Mouse (Mus musculus): ENCODE data around the gene Fxyd5.

The Fxyd5 gene

GRCm38 (mm10) chr7:31067836-31068235 lies 25.6 kb upstream of the Fxyd5 start:
- intact Hi-C loops (cut with DNase I) = no loop called here

DNA sequence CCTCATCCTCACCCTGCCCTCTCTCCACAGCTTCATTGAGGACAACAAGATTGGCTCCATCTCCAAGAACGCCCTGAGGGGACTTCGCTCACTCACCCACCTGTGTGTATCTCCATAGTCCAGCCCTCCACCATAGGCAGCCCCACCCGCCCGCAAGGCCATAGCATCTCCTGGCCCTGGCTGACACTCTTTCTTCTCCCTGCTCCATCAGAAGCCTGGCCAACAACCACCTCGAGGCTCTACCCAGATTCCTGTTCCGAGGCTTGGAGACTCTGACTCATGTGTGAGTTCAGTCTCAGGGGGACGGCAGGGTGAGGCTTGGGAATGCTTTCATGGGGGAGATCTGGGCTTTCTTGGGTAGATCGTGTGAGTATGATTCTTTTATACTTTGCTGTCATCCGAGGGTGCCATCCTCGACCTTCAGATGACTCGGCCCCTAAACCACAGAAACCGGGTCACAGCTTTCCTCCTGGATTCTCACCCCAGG lies 20.8 kb upstream of the Fxyd5 start:
- intact Hi-C loops (cut with DNase I) = no loop called here

- intact Hi-C loops (cut with DNase I) = no loop called here
These were observed 18.3 kb upstream of the Fxyd5 start for GRCm38 (mm10) chr7:31060621-31061010.

GRCm38 (mm10) chr7:31059919-31060620 lies 17.8 kb upstream of the Fxyd5 start:
- intact Hi-C loops (cut with DNase I) = loop anchor here (5.0 kb wide), 1 partner anchor 37 kb away; no protein-coding TSS in a partner anchor

DNA sequence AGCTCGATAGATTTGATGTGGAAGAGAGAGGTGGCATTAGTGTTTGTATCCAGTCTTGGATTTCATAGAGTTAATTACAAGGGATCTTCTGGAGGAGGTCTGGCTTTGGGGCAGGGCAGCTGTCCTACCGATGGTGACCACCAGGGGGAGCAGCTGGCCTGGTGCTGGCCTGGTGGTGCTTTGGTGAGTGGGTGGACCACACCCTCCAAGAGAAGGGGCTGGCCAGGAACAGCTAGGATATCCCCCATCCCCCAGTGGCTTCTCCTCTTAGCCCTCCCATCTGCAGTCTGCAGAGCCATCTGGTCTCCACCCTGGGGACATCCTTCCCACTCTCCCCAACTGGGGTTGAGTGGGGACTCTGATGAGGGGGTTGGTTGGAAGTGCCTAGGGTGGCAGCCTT lies 16.8 kb upstream of the Fxyd5 start, which contains the start of gene Lgi4:
TSS of gene Lgi4 (plus strand) at position 235 of the 400 bp plus-strand sequence.
- intact Hi-C loops (cut with DNase I) = loop anchor here (5.0 kb wide), 1 partner anchor 38 kb away; no protein-coding TSS in a partner anchor

DNA sequence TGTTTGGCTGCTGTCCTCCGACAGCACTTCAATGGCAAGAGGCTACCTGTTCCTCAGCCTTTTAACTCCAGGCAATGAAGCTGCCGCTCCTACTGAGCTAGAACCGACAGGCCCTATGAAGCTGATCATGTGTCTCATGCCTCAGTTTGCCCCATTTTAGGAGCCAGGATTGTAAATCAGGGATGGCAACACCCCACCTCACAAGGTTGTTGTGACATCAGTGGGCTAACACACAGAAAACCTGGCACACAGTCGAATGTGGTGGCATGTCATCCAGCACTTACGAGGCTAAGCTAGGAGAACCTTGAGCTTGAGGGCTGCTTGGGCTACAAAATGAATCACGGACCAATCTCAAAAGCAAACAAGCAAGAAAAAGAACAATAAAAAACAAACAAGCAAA lies 15.9 kb upstream of the Fxyd5 start:
- intact Hi-C loops (cut with DNase I) = loop anchor here (5.0 kb wide), 1 partner anchor 39 kb away; no protein-coding TSS in a partner anchor

GRCm38 (mm10) chr7:31057730-31058129 lies 15.4 kb upstream of the Fxyd5 start:
- intact Hi-C loops (cut with DNase I) = loop anchor here (5.0 kb wide), 1 partner anchor 40 kb away; no protein-coding TSS in a partner anchor

GRCm38 (mm10) chr7:31057071-31057470 lies 14.8 kb upstream of the Fxyd5 start, which contains the start of gene Fxyd1:
Gene Fxyd1 (minus strand): TSS chr7:31057199.
- intact Hi-C loops (cut with DNase I) = loop anchor here (5.0 kb wide), 1 partner anchor 40 kb away; no protein-coding TSS in a partner anchor

GRCm38 (mm10) chr7:31056448-31056847 lies 14.2 kb upstream of the Fxyd5 start:
- intact Hi-C loops (cut with DNase I) = loop anchor here (5.0 kb wide), 1 partner anchor 41 kb away; no protein-coding TSS in a partner anchor

DNA sequence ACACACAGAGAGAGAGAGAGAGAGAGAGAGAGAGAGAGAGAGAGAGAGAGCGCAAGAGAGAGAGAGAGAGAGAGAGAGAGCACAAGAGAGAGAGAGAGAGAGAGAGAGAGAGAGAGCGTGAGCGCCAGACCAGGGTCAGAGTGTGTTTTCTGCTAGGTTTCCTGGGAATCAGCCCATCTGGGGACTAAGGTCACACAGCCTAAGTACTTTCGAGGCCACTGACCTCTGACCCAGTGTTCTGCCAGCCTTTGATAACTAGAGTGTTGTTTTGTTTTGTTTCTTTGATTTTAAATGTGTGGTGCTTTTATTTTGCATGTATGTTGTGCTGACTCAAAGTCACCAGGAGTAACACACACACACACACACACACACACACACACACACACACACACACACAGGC lies 13.6 kb upstream of the Fxyd5 start:
- intact Hi-C loops (cut with DNase I) = loop anchor here (5.0 kb wide), 1 partner anchor 41 kb away; no protein-coding TSS in a partner anchor

DNA sequence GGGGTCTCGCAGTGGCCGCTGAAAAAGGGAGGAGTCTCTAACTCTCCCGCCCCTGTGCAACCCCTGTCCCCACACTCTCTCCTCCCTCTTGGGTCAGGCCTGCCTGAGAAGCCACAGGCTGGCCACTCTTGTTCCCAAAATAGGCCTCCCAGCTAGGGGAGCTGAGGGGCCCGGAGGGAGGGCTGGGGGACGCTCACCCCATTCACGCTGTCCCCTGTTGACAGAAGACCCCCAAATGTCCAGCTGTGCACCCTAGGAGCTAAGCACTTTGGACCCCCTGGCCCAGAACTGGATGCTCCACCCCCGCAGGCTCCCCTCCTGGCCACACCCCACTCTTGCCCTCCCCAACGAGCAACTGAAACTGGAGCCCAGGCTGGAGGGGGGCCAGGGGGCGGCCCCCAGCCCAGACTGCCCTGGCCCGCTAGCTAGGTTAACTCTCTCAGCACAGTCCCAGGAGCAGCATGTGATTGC lies 13.1 kb upstream of the Fxyd5 start:
- intact Hi-C loops (cut with DNase I) = loop anchor here (5.0 kb wide), 1 partner anchor 42 kb away; no protein-coding TSS in a partner anchor

GRCm38 (mm10) chr7:31054661-31055320 lies 12.5 kb upstream of the Fxyd5 start:
- intact Hi-C loops (cut with DNase I) = loop anchor here (5.0 kb wide), 1 partner anchor 43 kb away; no protein-coding TSS in a partner anchor

DNA sequence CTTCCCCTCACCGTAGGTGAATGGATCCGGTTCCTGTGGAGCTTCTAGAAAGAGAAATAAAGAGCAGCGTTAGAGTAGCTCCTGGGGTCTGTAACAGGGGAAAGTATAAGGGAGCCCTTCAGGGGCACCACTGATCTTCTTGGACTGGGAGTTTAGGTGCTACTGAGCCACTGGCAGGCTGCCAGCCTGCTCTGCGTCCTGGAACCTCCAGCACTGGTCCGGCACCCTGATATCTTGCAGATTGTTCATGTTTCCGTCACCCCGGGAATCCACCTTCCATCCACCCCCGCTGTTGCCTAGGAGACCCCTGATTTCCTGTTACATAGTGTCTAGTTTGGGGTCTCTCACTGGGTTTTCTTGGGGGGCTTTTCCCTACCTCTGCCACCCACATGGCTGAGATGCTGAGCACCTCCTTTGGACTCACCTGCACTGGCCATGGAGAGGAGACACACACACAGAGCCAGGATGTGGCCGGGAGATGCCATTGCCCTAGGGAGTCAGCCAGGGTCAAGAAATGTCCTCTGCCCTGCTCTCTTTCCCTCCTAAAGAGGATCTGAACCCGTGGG lies 11.7 kb upstream of the Fxyd5 start:
- intact Hi-C loops (cut with DNase I) = no loop called here

DNA sequence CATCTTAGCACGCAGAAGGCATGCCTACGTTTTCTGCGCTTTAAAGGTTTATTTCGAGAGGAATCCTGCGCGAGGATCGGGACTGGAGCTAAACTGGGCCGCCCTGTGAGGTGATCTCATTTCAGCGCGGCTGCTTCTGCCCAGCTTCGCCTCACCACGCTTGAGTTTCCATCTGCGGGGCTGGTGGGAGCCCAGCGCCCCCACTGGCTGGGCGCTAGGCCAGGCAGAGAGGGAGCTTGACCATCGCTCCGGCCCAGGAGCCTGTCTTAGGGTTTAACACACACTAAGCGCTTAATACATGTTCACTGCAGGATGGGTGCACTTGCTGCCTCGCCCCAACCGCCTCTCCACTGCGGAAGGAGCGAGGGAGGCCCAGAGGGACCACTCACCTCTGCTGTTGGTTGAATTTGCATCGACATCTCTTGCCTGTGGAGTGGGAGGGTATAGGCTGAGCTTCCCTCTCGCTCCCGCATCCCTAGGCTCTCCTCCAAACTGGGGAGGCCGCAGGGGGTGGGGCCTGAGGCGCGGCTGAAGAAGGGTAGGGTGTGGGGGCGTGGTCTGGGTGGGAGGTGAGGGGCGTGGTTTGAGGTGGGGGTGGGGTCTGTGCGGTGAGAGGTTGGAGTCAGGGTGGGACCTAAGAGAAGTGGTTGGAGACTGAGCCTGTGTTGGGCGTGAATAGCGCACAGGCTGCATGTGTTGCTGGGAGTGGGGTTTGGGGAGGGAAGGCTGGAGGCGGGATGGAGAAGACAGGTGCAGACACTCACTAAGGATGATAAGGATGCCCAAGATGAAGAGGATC lies 10.6 kb upstream of the Fxyd5 start:
- intact Hi-C loops (cut with DNase I) = no loop called here

DNA sequence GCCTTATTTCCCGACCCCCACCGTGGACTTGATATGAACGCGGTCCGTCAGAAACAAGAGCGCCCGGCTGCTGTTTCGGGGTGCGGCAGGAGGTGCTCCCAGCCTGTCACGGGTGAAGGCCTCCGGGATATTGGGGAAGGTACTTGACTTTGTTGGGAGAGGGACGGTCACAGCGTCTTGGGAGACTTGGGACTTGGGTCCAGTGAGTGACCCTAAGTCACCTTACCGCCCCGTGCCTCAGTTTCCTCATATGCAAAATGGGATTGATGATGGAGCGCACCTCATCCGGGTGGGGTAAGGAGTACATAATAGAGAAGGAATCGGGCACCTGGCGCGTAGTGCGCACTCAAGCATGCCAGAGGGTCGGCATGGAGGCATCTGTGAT lies 10.0 kb upstream of the Fxyd5 start:
- intact Hi-C loops (cut with DNase I) = no loop called here

GRCm38 (mm10) chr7:31051321-31052021 lies 9.2 kb upstream of the Fxyd5 start, which contains the start of gene Fxyd7:
Gene Fxyd7 (minus strand): TSS chr7:31051467.
- intact Hi-C loops (cut with DNase I) = no loop called here

DNA sequence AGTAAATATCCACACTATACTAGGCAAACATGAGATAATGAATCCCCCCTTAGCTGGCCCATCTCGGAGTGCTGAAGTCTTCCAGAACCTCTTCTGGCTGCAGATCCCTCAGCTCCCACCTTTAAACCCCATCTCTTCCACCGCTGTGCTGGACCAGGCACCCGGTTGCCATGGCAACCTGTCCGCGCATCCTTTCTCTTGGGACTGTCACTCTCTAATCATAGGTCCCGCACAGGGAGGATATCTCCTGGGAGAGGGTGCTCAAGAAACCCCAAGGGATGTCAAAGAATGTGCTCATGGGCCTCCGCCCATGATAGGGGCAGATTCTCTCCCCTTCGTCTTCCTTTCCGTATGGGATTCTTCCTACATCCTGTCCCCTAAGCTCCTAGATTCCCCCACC lies 8.6 kb upstream of the Fxyd5 start:
- intact Hi-C loops (cut with DNase I) = no loop called here

- intact Hi-C loops (cut with DNase I) = no loop called here
These were observed 8.2 kb upstream of the Fxyd5 start for GRCm38 (mm10) chr7:31050487-31050886.

- intact Hi-C loops (cut with DNase I) = no loop called here
These were observed 7.6 kb upstream of the Fxyd5 start for GRCm38 (mm10) chr7:31049846-31050281.
